Mouse (Mus musculus) lung, postnatal 0 days (tissue): ENCODE results near the gene Ift140.
"Not testable (repeated sequence)": the region's sequence is repeated elsewhere in the genome, so short reads cannot be mapped to it uniquely, and the experiment has no call there.

ENCODE experiments used
- CTCF ChIP-seq: IDR thresholded peaks from 2 replicates; pipeline ENCODE4 v1.5.1; 2016; ENCODE audit warnings: antibody characterized with exemption, mild to moderate bottlenecking
- EP300 ChIP-seq: IDR thresholded peaks from 2 replicates; pipeline ENCODE4 v1.6.1; 2016; ENCODE audit warnings: antibody characterized with exemption, mild to moderate bottlenecking, control low read depth

DNA sequence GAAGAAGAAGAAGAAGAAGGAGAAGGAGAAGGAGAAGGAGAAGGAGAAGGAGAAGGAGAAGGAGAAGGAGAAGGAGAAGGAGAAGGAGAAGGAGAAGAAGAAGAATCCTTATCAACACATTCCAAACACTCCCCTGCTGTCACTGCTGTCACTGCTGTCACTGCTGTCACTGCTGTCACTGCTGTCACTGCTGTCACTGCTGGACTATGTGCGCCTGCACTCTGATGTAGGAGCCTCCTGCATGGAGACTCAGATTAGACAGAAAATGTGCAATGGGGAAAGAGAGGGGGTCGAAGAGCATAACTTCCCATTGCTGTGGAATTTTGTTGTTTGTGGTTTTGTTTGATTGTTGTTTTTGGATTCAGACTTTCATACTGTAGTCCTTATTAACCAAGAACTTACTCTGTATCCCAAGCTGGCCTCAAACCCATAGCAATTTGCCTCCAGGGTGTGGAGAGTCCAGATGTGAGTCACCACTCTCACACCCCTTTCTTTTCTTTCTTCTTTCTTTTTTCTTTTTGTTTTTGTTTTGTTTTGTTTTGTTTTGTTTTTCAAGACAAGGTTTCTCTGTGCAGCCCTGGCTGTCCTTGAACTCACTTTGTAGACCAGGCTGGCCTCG is 109.7 kb downstream of the Ift140 start:
- TF ChIP-seq CTCF, EP300: not testable (repeated sequence)
